Mouse (Mus musculus) layer of hippocampus, postnatal 36 days (tissue): Measurements from ENCODE around the gene Gmeb1. TPM values are rescaled to one million over a fixed set of nuclear protein-coding genes. Genes with fewer than 3 reads are reported as not detected.
A peak's percentile ranks its signal among the peaks of the same experiment; 100 is the strongest.
"Not testable (repeated sequence)": the region's sequence is repeated elsewhere in the genome, so short reads cannot be mapped to it uniquely, and the experiment has no call there.

ENCODE experiments used
- DNase-seq, 2 experiments: peaks; one replicate each; pipeline ENCODE4 v3.0.0; 2022
- total RNA-seq, 2 experiments: library from RNA; stranded (reverse); gene quantifications; 2 replicates each; pipeline ENCODE4 v1.2.3; 2021

Gmeb1 gene
- 10 to 100 TPM; 21.3 to 24.7 TPM for total RNA-seq

- DNase-seq: peak; percentile 68 to 72
Measured at GRCm38 (mm10) chr4:132261514-132262357, at the start of gene Gmeb1. Gene Gmeb1 (minus strand): TSS chr4:132261602.

DNA sequence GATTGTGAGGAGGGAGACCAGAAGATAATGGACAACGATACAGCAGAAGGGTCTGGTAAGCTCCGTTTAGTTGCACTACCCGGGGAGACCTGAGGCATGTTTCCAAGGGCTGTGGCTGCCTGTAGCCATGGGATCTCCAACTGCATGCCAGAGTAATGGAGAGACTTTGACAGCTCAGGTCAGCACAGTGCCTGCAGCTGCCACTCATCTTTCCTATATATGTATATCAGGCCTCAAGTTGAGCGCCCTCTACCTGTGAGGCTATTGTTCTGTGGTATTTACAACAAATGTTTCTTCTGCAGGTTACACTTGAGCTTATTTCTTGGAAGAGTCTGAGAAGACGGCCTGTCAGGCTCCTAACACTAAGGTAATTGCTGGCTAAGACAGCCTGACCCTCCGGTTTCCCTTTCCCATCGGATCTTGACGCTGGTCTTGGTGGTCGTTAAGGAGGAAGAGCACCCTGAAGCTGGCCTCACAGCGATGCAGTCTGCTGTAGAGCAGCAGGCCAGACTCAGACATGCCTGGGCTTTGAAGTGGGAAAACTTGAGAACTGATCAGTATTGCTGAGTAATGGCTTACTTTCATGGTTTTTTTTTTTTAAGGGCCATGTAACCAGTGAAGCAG lies 48.6 kb upstream of the Gmeb1 start:
- DNase-seq: no peak

DNA sequence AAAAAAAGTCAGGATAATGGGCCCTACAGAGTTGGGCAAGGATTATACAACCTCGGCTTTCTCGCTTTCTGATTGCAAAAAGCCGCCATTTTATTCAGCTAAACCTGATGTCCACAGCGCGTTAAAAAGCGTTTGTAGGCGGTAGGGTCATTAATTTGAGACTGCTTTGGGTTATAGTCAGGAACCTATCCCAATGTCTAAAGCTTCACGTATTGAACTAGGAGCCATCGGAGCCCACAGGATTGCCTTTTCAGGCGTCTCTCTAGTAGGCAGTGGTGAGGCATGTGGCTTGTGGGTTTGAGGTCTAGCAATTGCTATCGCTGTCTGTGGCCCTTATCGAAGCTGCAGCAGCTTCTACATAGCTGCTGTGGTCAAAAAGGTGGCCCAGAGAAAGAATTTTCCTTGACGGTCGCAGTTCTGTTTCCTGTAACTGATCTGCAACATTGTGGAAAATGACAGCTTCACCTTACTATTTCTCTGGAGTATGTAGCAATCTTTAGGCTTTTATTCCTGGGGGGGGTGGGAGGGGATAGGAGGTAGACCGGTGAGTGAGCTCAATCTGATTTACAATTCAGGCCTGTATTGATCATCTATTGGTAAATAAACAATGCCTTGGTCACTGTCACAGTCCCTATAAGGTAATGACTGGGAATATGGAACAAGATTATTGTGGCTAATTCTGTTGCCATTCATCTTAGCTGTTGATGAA lies 47.9 kb upstream of the Gmeb1 start:
- DNase-seq: peak in 1 of 2 experiments; percentile 33

DNA sequence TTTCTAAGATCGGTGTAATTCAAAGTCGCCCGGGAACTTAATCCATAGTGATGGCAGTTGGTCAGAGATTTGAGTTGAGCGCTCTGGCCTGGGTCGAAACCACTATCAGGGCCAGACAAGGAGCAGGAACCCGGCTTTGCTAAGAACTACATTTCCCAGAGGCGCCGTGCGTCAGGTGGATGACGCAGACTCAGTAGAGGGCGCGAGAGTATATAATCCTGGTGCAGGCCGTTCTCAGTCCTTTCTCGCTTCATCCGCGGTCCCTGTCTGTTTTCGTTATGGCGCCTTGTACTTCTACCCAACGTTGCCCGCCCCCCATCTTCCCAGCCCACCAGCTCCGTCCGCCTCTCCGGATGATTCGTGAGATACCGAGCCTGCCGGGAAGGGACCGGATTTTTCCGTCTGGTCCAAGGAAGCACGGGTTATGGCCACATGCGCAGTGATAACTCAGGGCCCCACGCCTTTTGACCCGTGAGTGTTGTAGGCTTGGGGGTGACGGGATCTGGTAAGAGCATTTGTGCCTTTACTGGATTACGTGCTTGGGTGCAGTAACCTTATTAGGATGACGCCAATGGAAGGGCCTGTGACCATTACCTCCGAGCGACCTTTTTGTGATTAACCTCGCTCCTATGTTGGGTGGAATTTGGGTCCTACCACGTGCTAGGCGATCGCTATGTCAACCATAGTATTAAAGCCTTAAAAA lies 47.2 kb upstream of the Gmeb1 start:
- DNase-seq: peak; percentile 89 to 91

- no peak for DNase-seq
Measured at GRCm38 (mm10) chr4:132306004-132306403, 44.6 kb upstream of the Gmeb1 start.

DNA sequence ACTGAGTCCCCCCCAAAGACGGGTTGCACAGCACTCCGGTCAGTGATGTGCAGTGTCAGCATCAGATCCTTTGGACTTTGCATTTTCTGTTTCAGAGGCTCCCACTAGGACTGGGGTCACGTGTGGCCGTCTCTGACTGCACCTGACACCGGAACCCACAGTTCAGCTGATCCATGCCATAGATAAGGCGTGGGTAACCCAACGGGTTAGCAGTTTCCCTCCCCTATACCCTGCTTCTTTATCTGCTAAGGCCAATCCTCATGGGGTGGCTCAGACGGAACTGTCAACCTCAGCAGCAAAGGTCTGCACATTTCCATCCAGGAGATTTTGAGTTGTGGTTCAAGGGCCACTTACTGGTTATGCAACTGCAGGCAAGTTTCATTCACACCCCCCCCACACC lies 43.9 kb upstream of the Gmeb1 start:
- DNase-seq: no peak

DNA sequence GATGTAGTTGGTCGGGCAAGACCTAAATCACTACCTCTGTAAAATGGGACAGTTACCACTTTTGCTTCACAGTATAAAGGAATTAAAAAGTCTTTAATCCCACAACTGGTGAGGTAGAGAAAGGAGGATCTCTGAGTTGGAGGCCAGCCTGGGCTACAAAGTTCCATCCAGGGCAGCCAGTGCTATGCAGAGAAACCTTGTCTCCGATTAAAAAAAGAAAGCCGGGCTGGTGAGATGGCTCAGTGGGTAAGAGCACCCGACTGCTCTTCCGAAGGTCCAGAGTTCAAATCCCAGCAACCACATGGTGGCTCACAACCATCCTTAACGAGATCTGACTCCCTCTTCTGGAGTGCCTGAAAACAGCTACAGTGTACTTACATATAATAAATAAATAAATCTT lies 42.1 kb upstream of the Gmeb1 start:
- DNase-seq: not testable (repeated sequence)

DNA sequence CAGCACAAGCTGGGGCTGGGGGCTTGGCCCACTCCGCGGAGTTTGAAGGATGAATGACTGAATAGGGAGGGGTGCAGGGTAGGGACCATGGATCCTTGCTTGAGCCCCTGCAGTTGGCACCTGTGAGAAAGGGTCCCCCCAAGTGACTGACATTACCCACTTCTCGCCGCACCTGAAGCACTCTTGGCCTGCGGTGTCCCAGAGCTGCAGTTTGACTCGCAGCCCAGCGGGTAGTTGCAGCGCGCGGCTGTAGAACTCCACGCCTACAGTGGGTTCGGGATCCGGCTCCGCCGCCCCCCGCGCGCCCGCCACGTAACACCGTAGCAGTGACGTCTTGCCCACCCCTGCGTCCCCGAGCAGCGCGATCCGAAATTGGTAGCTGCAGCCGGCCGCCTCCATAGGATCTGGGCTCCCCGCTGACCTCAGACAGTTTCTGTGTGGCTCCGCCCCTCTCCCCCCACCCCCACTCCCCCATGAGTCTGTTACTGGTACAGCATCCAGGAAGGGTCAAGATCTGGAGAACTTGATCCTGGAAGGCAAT lies 41.6 kb upstream of the Gmeb1 start, which contains the start of gene Rab42:
Gene Rab42 (minus strand): TSS at position 447 of the 541 bp plus-strand sequence.
- peak; percentile 36 to 38 for DNase-seq

GRCm38 (mm10) chr4:132301965-132302938 lies 40.9 kb upstream of the Gmeb1 start:
- DNase-seq: no peak

DNA sequence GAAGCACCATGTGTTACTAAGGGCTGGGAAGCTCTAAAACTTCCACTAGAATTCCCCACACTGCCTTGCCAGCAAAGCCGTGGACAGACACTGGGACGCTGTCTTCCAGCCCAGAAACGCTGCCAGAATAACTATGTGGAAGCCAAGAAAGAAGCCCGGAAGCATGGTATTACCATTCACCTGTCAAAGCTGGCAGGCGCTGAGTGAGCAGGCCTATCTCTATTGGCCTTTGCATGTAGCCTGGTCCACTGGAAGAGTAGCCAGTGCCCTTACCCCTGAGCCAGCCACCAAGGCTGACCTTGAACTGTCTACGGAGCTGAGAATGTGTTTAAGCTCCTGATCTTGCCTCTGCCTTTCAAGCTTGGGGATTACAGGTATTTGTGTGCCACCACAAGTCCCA lies 40.1 kb upstream of the Gmeb1 start:
- DNase-seq: no peak

- no peak for DNase-seq
Measured at GRCm38 (mm10) chr4:132299849-132300248, 38.4 kb upstream of the Gmeb1 start.

GRCm38 (mm10) chr4:132295696-132296390 lies 34.4 kb upstream of the Gmeb1 start:
- no peak for DNase-seq

GRCm38 (mm10) chr4:132293682-132294240 lies 32.4 kb upstream of the Gmeb1 start:
- DNase-seq: no peak

DNA sequence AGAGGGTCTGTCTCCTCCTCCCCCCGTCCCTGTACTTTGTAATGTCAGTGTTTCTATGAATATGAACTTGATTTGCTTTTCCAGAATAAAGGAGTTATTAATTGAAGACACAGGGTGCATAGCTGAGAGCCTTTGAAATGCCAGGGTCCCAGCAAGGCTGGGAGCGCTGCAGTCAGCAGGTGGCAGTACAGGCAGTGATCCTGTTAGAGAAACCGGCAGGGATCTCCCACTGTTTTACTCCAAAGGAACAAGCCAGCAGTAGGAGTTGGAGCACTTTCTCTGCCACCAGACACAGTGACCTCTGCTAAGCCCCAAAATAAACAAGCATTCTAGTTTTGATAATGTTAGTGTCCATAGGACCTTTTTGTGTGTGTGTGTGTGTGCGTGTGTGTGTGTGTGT lies 31.6 kb upstream of the Gmeb1 start:
- no peak for DNase-seq

DNA sequence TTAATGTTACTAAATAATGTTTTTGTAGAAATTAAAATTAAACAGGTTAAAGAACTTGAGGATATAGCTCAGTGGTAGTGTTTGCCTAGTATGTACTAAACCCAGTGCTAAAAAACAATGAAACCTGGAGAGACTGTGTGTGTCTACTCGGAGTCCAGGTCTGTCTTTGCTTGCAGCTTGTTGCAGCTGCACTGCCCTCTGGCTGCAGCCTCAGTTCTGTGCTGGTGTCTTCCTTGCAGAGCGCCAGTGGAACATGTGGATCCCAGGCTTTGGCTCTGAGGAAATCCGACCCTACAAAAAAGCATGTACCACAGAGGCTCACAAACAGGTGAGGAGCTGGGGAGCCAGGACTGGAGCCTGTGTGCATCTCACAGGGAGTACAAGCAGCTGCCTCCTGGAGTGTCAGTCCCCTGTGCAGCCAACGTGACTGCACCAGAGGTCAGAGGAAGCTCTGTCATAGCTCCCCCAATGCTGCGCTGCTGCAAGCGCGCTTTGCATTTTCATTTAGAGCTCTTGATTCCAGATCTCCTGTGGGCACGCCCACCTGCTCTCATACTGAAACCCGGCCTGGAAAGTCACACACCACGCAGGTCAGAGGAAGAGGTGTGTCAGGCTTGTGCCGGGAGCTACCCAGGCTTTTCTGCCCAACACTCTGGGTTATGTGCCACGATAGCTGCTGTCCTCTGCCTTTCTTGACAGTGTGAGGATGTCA lies 30.4 kb upstream of the Gmeb1 start:
- DNase-seq: no peak

- DNase-seq: no peak
Measured at GRCm38 (mm10) chr4:132291056-132291455, 29.7 kb upstream of the Gmeb1 start.

DNA sequence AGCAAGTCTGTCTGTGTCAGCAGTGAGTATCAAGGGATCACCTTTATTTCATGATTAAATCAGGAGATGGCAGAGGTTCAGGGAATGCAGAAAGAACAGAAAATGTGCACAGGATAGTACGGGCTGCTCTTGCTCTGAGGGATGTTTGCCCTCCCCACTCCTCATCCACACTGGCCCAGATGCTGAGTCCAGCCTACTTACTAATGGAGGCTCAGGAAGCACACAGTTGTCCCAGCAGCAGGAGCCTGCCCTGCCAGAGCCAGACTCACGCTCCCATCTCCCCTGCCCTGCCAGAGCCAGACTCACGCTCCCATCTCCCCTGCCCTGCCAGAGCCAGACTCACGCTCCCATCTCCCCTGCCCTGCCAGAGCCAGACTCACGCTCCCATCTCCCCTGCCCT lies 27.4 kb upstream of the Gmeb1 start:
- DNase-seq: not testable (repeated sequence)

DNA sequence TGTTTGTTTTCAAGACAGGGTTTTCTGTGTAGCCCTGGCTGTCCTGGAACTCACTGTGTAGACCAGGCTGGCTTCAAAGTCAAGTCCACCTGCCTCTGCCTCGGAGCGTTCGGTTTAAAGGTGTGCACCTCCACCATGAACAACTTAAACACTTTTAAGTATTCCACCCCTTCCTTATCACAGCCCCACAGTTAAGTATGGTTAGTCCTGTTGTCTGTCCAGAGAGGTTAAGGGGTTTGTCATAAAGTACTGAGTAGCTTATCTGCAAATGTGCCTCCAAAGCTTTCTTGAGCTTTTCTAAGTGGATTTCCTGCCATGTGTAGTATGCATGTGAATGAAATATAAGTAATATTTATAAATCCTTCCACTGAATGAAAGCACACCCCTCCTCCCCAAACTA lies 14.5 kb upstream of the Gmeb1 start:
- no peak for DNase-seq

DNA sequence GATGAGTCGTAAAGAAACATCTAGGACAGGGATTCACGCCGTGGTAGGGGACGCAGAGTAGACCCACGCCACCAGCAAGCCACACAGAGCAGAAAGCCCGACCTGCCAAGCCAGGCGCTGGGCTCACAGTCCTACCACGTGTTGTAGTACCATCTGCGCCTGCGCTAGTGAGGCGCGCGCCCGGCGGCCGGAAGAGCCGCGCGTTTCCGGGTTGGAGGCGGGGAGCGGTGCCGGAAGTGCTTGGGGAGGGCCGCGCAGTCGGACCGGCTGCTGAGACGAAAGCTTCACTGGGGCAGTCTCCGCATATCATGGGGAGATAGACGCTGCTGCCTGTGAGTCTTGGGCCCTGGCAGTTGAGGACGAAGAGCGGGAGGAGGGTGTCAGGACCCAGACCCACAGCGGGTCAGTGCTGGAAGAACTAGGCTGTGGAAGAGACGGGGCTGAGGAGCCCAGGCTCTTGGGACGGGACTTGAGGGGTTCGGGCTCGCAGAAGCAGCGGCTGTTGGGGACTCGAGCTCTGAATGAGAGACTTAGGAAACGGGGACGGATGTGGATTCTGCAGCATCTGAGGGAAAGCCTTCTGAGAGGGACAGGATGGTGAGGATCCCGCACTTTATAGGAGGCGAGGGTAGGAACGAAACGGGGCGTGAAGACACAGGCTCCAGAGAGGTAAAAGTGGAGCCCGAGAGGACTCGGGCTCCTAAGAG lies 12.9 kb upstream of the Gmeb1 start, which contains the start of gene Taf12:
Gene Taf12 (plus strand): TSS at position 220 of the 707 bp plus-strand sequence.
- DNase-seq: peak; percentile 92
